Mouse (Mus musculus) C2C12 (cell line): ENCODE measurements around the gene Mob2. TPM values are rescaled to one million over a fixed set of nuclear protein-coding genes. Genes with fewer than 3 reads are reported as not detected.

Source experiments
- H3K27me3 ChIP-seq: one replicate; pipeline ENCODE4 v1.6.1; 2011; ENCODE audit not compliant: control insufficient read depth, insufficient read depth, insufficient read length
- H3K36me3 ChIP-seq: one replicate; pipeline ENCODE4 v1.6.1; 2011; ENCODE audit not compliant: control insufficient read depth, insufficient read depth
- H3K4me3 ChIP-seq: one replicate; pipeline ENCODE4 v1.5.1; 2011; ENCODE audit warnings: mild to moderate bottlenecking, control low read depth; ENCODE audit not compliant: poor library complexity, insufficient read depth, severe bottlenecking
- H3K79me2 ChIP-seq: one replicate; pipeline ENCODE4 v1.6.1; 2011; ENCODE audit not compliant: control insufficient read depth, insufficient read depth
- H3K79me3 ChIP-seq: one replicate; pipeline ENCODE4 v1.6.1; 2011; ENCODE audit warnings: low read depth, control low read depth
- H3ac ChIP-seq: one replicate; pipeline ENCODE3; 2011; ENCODE audit warnings: low read depth; ENCODE audit not compliant: control insufficient read depth, insufficient read length
- CEBPB ChIP-seq: IDR thresholded peaks from one replicate; pipeline ENCODE4 v1.6.1; 2011; ENCODE audit warnings: low read depth, mild to moderate bottlenecking, control low read depth, moderate library complexity
- CTCF ChIP-seq: IDR thresholded peaks from one replicate; pipeline ENCODE4 v1.5.1; 2011; ENCODE audit not compliant: control insufficient read depth, insufficient read depth, insufficient read length
- FOSL1 ChIP-seq: IDR thresholded peaks from one replicate; pipeline ENCODE4 v1.8.0; 2011; ENCODE audit warnings: mild to moderate bottlenecking, low read length; ENCODE audit not compliant: poor library complexity, insufficient read depth, severe bottlenecking
- MAX ChIP-seq: IDR thresholded peaks from one replicate; pipeline ENCODE4 v1.6.1; 2011; ENCODE audit warnings: mild to moderate bottlenecking, control low read depth
- MYOD1 ChIP-seq: IDR thresholded peaks from one replicate; pipeline ENCODE4 v1.6.1; 2011; ENCODE audit warnings: low read depth; ENCODE audit not compliant: control insufficient read depth, insufficient read length
- MYOG ChIP-seq: IDR thresholded peaks from one replicate; pipeline ENCODE4 v1.6.1; 2011; ENCODE audit not compliant: control insufficient read depth, insufficient read length; ENCODE audit errors: extremely low read depth
- USF1 ChIP-seq: IDR thresholded peaks from one replicate; pipeline ENCODE4 v1.6.1; 2011; ENCODE audit warnings: low read depth, mild to moderate bottlenecking, control low read depth, moderate library complexity
- polyA plus RNA-seq: library from polyadenylated mRNA; unstranded; fragments of >200 nt; fragmentation: generic; extraction: Trizol; gene quantifications from one replicate; pipeline ENCODE4 v1.2.1, GENCODE M21; 2012; ENCODE audit warnings: missing spikeins

Gene Mob2
- polyA plus RNA-seq, 1 experiment: 27.5 TPM

- TF ChIP-seq CTCF: no peak
- Histone ChIP-seq H3K27me3 (no peaks in the 10 kb centered on the region), H3ac (no peak overlapping the region), H3K36me3 (no peaks in the 10 kb centered on the region), H3K79me3 (no peaks in the 10 kb centered on the region), H3K4me3 (no peak overlapping the region), H3K79me2 (no peaks in the 10 kb centered on the region)
Observed at GRCm38 (mm10) chr7:142001597-142002340, 59.1 kb downstream of the Mob2 start.

DNA sequence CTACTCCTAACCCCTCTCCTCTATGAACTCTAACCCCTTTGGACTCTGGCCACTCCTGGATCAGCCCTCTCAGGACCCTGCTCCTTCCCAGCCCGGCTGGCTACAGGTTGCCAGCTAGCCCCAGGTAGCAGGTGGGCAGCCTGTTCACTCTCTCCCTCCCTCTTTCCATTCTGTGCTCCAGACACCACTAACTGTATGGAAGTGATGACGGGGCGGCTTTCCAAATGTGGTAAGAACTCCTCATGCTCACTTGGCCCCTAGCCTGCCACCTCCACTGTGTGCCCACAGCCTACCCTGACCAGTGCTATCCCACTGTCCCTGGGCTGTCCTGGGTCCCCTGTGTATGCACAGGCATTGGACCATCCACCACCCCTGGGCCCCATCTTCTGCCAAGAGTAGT, 60.2 kb downstream of the Mob2 start:
- TF ChIP-seq MAX (no peak), CEBPB (no peak), USF1 (no peak)
- H3K79me2 ChIP-seq: no peaks in the 10 kb centered on the region
- no peaks in the 10 kb centered on the region for H3K36me3 ChIP-seq
- H3K27me3 ChIP-seq: no peaks in the 10 kb centered on the region
- no peak overlapping the region for H3ac ChIP-seq
- no peaks in the 10 kb centered on the region for H3K79me3 ChIP-seq
- no peak overlapping the region for H3K4me3 ChIP-seq

- no peaks in the 10 kb centered on the region for H3K79me2 ChIP-seq
Observed at GRCm38 (mm10) chr7:141994121-141994520, 66.7 kb downstream of the Mob2 start.

DNA sequence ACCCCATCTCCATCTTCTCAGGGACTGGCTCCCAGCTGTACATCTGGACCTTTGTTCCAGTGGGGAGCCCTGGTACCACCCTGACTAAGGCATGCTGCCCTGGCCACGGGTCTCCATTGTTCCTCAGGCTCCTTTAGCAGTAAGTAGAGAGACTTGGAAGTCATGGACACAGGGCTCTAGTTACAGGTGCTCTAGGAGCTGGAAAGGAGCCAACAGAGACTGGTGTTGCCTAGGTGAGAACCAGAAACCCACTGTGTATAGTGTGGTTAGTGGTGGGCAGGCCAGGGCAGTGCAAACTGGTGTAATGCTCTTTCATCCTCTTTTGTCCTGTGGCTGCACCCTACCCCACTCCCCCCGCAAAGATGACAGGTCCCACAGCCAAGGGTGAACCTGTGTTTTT, 69.7 kb downstream of the Mob2 start:
- no peak overlapping the region for H3ac ChIP-seq
- no peaks in the 10 kb centered on the region for H3K36me3 ChIP-seq
- no peaks in the 10 kb centered on the region for H3K79me3 ChIP-seq
- TF ChIP-seq CEBPB (no peak), MYOG (no peak), FOSL1 (no peak), MAX (no peak), CTCF (no peak), MYOD1 (no peak), USF1 (no peak)
- no peak overlapping the region for H3K4me3 ChIP-seq
- no peaks in the 10 kb centered on the region for H3K79me2 ChIP-seq
- peaks cover 7% of the 10 kb centered on the region for H3K27me3 ChIP-seq

More at GRCm38 (mm10) chr7:141994121-141994520, 66.7 kb downstream of the Mob2 start:
- no peak for TF ChIP-seq USF1
- TF ChIP-seq MYOG: no peak
- no peak for TF ChIP-seq CTCF
- no peak for TF ChIP-seq CEBPB
- TF ChIP-seq MYOD1: no peak
- Histone ChIP-seq H3K79me3 (no peaks in the 10 kb centered on the region), H3K27me3 (no peaks in the 10 kb centered on the region), H3K4me3 (no peak overlapping the region), H3ac (no peak overlapping the region), H3K36me3 (no peaks in the 10 kb centered on the region)

- Histone ChIP-seq H3K4me3 (no peak overlapping the region), H3K79me3 (no peaks in the 10 kb centered on the region), H3ac (no peak overlapping the region), H3K27me3 (peaks cover 27% of the 10 kb centered on the region), H3K79me2 (no peaks in the 10 kb centered on the region), H3K36me3 (no peaks in the 10 kb centered on the region)
- TF ChIP-seq USF1 (no peak), MYOG (no peak), CTCF (no peak), MAX (no peak), MYOD1 (no peak), FOSL1 (no peak), CEBPB (no peak)
Observed at GRCm38 (mm10) chr7:141988314-141988806, 72.5 kb downstream of the Mob2 start.

DNA sequence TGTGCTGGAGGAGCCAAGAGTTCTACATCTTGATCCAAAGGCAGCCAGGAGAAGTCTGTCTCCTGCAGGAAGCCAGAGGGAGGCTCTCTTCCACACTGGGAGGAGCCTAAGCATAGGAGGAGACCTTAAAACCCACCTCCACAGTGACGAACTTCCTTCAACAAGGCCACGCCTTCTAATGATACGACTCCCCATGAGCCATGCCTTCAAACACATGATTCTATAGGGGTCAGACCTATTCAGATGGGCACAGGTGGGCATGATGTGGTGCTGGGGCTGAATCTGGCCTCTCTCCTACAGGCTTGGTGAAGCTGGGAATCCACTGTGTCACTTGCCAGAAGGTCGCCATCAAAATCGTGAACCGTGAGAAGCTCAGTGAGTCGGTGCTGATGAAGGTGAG, 79.6 kb downstream of the Mob2 start:
- no peak overlapping the region for H3K4me3 ChIP-seq
- H3K79me3 ChIP-seq: no peaks in the 10 kb centered on the region
- H3K36me3 ChIP-seq: no peaks in the 10 kb centered on the region
- TF ChIP-seq MAX: no peak
- no peak for TF ChIP-seq CTCF
- TF ChIP-seq MYOD1: no peak
- no peak for TF ChIP-seq MYOG
- no peak for TF ChIP-seq FOSL1
- TF ChIP-seq CEBPB: no peak
- TF ChIP-seq USF1: no peak
- H3K79me2 ChIP-seq: no peaks in the 10 kb centered on the region
- no peak overlapping the region for H3ac ChIP-seq
- peaks cover 28% of the 10 kb centered on the region for H3K27me3 ChIP-seq
